Mouse (Mus musculus): ENCODE results near the gene Chst3. TPM values are rescaled to one million over a fixed set of nuclear protein-coding genes. Genes with fewer than 3 reads are reported as not detected.
"Not testable (repeated sequence)": the region's sequence is repeated elsewhere in the genome, so short reads cannot be mapped to it uniquely, and the experiment has no call there.

Chst3 gene
- polyA plus RNA-seq, 1 experiment: 21.7 TPM

GRCm38 (mm10) chr10:60237475-60238154 lies 18.6 kb upstream of the Chst3 start:
- no peak for DNase-seq
- WGBS: 63% methylated on average over 10 of the region's 10 CpGs
- H3K4me3 ChIP-seq (replicated peaks; ENCODE audit: extremely low read depth, low read depth, low read length): no peak overlapping the region
- TF ChIP-seq CTCF (IDR thresholded peaks at IDR 0.05; ENCODE audit: insufficient read depth, low read length) (peak; percentile 86), POLR2A (IDR thresholded peaks at IDR 0.05; ENCODE audit: borderline replicate concordance, extremely low read depth, low read depth, low read length) (no peak)
- H3K4me1 ChIP-seq (ENCODE audit: control insufficient read depth, insufficient read depth, low read length): no peaks in the 10 kb centered on the region

- 94% methylated on average over 6 of the region's 6 CpGs for WGBS
- H3K4me1 ChIP-seq (ENCODE audit: control insufficient read depth, insufficient read depth, low read length); H3K4me3 ChIP-seq (replicated peaks; ENCODE audit: extremely low read depth, low read depth, low read length); DNase-seq: not testable (repeated sequence)
Measured at GRCm38 (mm10) chr10:60235876-60236275, 16.8 kb upstream of the Chst3 start.

GRCm38 (mm10) chr10:60234006-60234405 lies 14.9 kb upstream of the Chst3 start:
- TF ChIP-seq CTCF (IDR thresholded peaks at IDR 0.05; ENCODE audit: insufficient read depth, low read length): no peak
- no peak for TF ChIP-seq POLR2A (IDR thresholded peaks at IDR 0.05; ENCODE audit: borderline replicate concordance, extremely low read depth, low read depth, low read length)
- DNase-seq: no peak
- 52% methylated on average over 9 of the region's 9 CpGs for WGBS
- H3K4me1 ChIP-seq (ENCODE audit: control insufficient read depth, insufficient read depth, low read length): no peaks in the 10 kb centered on the region
- H3K4me3 ChIP-seq (replicated peaks; ENCODE audit: extremely low read depth, low read depth, low read length): no peak overlapping the region

GRCm38 (mm10) chr10:60230321-60231088 lies 11.4 kb upstream of the Chst3 start:
- no peak for DNase-seq
- TF ChIP-seq POLR2A (IDR thresholded peaks at IDR 0.05; ENCODE audit: borderline replicate concordance, extremely low read depth, low read depth, low read length): no peak
- TF ChIP-seq CTCF (IDR thresholded peaks at IDR 0.05; ENCODE audit: insufficient read depth, low read length): no peak
- no peaks in the 10 kb centered on the region; the same call in 1 of the 2 replicates for H3K4me1 ChIP-seq (ENCODE audit: control insufficient read depth, insufficient read depth, low read length)
- H3K4me3 ChIP-seq (replicated peaks; ENCODE audit: extremely low read depth, low read depth, low read length): no peak overlapping the region
- 56% methylated on average over 6 of the region's 6 CpGs for WGBS

GRCm38 (mm10) chr10:60229113-60229512 lies 10.1 kb upstream of the Chst3 start:
- 85% methylated on average over 6 of the region's 6 CpGs for WGBS
- no peak for TF ChIP-seq POLR2A (IDR thresholded peaks at IDR 0.05; ENCODE audit: borderline replicate concordance, extremely low read depth, low read depth, low read length)
- TF ChIP-seq CTCF (IDR thresholded peaks at IDR 0.05; ENCODE audit: insufficient read depth, low read length): no peak
- no peak overlapping the region for H3K4me3 ChIP-seq (replicated peaks; ENCODE audit: extremely low read depth, low read depth, low read length)
- no peaks in the 10 kb centered on the region; the same call in 1 of the 2 replicates for H3K4me1 ChIP-seq (ENCODE audit: control insufficient read depth, insufficient read depth, low read length)
- no peak for DNase-seq

- DNase-seq: no peak
- H3K4me1 ChIP-seq (ENCODE audit: control insufficient read depth, insufficient read depth, low read length): no peaks in the 10 kb centered on the region; the same call in 1 of the 2 replicates
- TF ChIP-seq POLR2A (IDR thresholded peaks at IDR 0.05; ENCODE audit: borderline replicate concordance, extremely low read depth, low read depth, low read length): no peak
- no peak for TF ChIP-seq CTCF (IDR thresholded peaks at IDR 0.05; ENCODE audit: insufficient read depth, low read length)
- no peak overlapping the region for H3K4me3 ChIP-seq (replicated peaks; ENCODE audit: extremely low read depth, low read depth, low read length)
- WGBS: 61% methylated on average over 4 of the region's 4 CpGs
Measured at GRCm38 (mm10) chr10:60227666-60228065, 8.6 kb upstream of the Chst3 start.

GRCm38 (mm10) chr10:60224601-60225000 lies 5.5 kb upstream of the Chst3 start:
- no peak for DNase-seq
- Histone ChIP-seq H3K4me1 (ENCODE audit: control insufficient read depth, insufficient read depth, low read length) (no peaks in the 10 kb centered on the region; the same call in 1 of the 2 replicates), H3K4me3 (replicated peaks; ENCODE audit: extremely low read depth, low read depth, low read length) (no peak overlapping the region)
- 65% methylated on average over 2 of the region's 2 CpGs for WGBS
- TF ChIP-seq CTCF (IDR thresholded peaks at IDR 0.05; ENCODE audit: insufficient read depth, low read length): no peak

- not testable (repeated sequence) for H3K4me1 ChIP-seq (ENCODE audit: control insufficient read depth, insufficient read depth, low read length); DNase-seq; H3K4me3 ChIP-seq (replicated peaks; ENCODE audit: extremely low read depth, low read depth, low read length)
- WGBS: 83% methylated on average over 5 of the region's 5 CpGs
Measured at GRCm38 (mm10) chr10:60221571-60222259, 2.7 kb upstream of the Chst3 start.

GRCm38 (mm10) chr10:60220607-60221006 lies 1.5 kb upstream of the Chst3 start:
- DNase-seq: no peak
- WGBS: 74% methylated on average over 4 of the region's 4 CpGs
- TF ChIP-seq CTCF (IDR thresholded peaks at IDR 0.05; ENCODE audit: insufficient read depth, low read length): no peak
- TF ChIP-seq POLR2A (IDR thresholded peaks at IDR 0.05; ENCODE audit: borderline replicate concordance, extremely low read depth, low read depth, low read length): no peak
- H3K4me3 ChIP-seq (replicated peaks; ENCODE audit: extremely low read depth, low read depth, low read length): no peak overlapping the region
- no peaks in the 10 kb centered on the region; the same call in 1 of the 2 replicates for H3K4me1 ChIP-seq (ENCODE audit: control insufficient read depth, insufficient read depth, low read length)
